Mouse (Mus musculus) megakaryocyte, embryonic 14.5 days (primary cell): Measurements from ENCODE around the gene Gm21863. TPM values are rescaled to one million over a fixed set of nuclear protein-coding genes. Genes with fewer than 3 reads are reported as not detected.
"Not testable (repeated sequence)": the region's sequence is repeated elsewhere in the genome, so short reads cannot be mapped to it uniquely, and the experiment has no call there.

Experiments used
- H3K27me3 ChIP-seq: replicated peaks from 2 replicates; pipeline ENCODE3; 2012; ENCODE audit warnings: inconsistent platforms
- H3K36me3 ChIP-seq: replicated peaks from 2 replicates; pipeline ENCODE3; 2012; ENCODE audit warnings: low read length, inconsistent platforms, mixed read lengths
- H3K4me1 ChIP-seq: 2 replicates; pipeline ENCODE4 v1.6.1; 2012; ENCODE audit warnings: inconsistent platforms
- H3K4me3 ChIP-seq: replicated peaks from 2 replicates; pipeline ENCODE3; 2012; ENCODE audit warnings: moderate library complexity, mild to moderate bottlenecking, inconsistent platforms
- H3K9me3 ChIP-seq: 2 replicates; pipeline ENCODE4 v1.6.1; 2012; ENCODE audit warnings: inconsistent platforms
- polyA plus RNA-seq: library from polyadenylated mRNA; stranded (reverse); fragments of >175 nt; gene quantifications from 2 replicates; pipeline ENCODE4 v1.2.3, GENCODE M21; 2012; ENCODE audit warnings: low replicate concordance; ENCODE audit not compliant: insufficient read depth

Gene Gm21863
- not detected in 2 replicates for polyA plus RNA-seq

GRCm38 (mm10) chr12:19953869-19954555 lies at the start of gene Gm21863:
TSS of gene Gm21863 (plus strand) at chr12:19954505.
- H3K4me1 ChIP-seq, H3K27me3 ChIP-seq, H3K36me3 ChIP-seq, H3K9me3 ChIP-seq, H3K4me3 ChIP-seq: not testable (repeated sequence)

GRCm38 (mm10) chr12:19928049-19928448 lies 26.3 kb upstream of the Gm21863 start:
- H3K4me1 ChIP-seq, H3K27me3 ChIP-seq, H3K4me3 ChIP-seq, H3K36me3 ChIP-seq: not testable (repeated sequence)
- peaks cover 26% of the 10 kb centered on the region for H3K9me3 ChIP-seq
